Mouse (Mus musculus) heart, postnatal 0 days (tissue): ENCODE results near the gene Cyb5d1. TPM values are rescaled to one million over a fixed set of nuclear protein-coding genes. Genes with fewer than 3 reads are reported as not detected.
A peak's percentile ranks its signal among the peaks of the same experiment; 100 is the strongest.

Source experiments
- ATAC-seq: fragments of 200-750 bp; cut with Nextera tagmentation; 2 replicates; pipeline ENCODE4 v1.8.0; 2017; ENCODE audit warnings: low read depth, moderate number of reproducible peaks, moderate library complexity; ENCODE audit not compliant: insufficient read depth
- DNase-seq: peaks from one replicate; pipeline ENCODE4 v3.0.0-alpha.2; 2016; ENCODE audit warnings: low spot score
- H3K27ac ChIP-seq: fragments of 300-500 bp; sonication (generic); 2 replicates; pipeline ENCODE4 v1.5.1; 2014; ENCODE audit warnings: low read depth, mild to moderate bottlenecking
- H3K27me3 ChIP-seq: fragments of 300-500 bp; sonication (generic); 2 replicates; pipeline ENCODE4 v1.6.1; 2014; ENCODE audit warnings: low read length, mixed read lengths; ENCODE audit not compliant: control insufficient read depth, insufficient read depth
- H3K36me3 ChIP-seq: fragments of 300-500 bp; sonication (generic); replicated peaks from 2 replicates; pipeline ENCODE4 v1.6.1; 2014; ENCODE audit warnings: low read length, mixed read lengths; ENCODE audit not compliant: control insufficient read depth, insufficient read depth
- H3K4me1 ChIP-seq: fragments of 300-500 bp; sonication (generic); 2 replicates; pipeline ENCODE4 v1.6.1; 2014; ENCODE audit warnings: antibody characterized with exemption; ENCODE audit not compliant: control insufficient read depth, insufficient read depth
- H3K4me2 ChIP-seq: fragments of 300-500 bp; sonication (generic); 2 replicates; pipeline ENCODE4 v1.6.1; 2014; ENCODE audit warnings: low read depth, mild to moderate bottlenecking, low read length, moderate library complexity
- H3K4me3 ChIP-seq: fragments of 300-500 bp; sonication (generic); 2 replicates; pipeline ENCODE4 v1.5.1; 2014; ENCODE audit warnings: low read depth, low read length
- H3K9ac ChIP-seq: fragments of 300-500 bp; sonication (generic); replicated peaks from 2 replicates; pipeline ENCODE4 v1.6.1; 2014; ENCODE audit warnings: low read depth, low read length, mixed read lengths
- H3K9me3 ChIP-seq: fragments of 300-500 bp; sonication (generic); replicated peaks from 2 replicates; pipeline ENCODE4 v1.6.1; 2016; ENCODE audit warnings: low read length; ENCODE audit not compliant: control insufficient read depth
- CTCF ChIP-seq: IDR thresholded peaks from 2 replicates; pipeline ENCODE4 v1.5.1; 2016; ENCODE audit warnings: antibody characterized with exemption, control low read depth, low read depth
- EP300 ChIP-seq: IDR thresholded peaks from 2 replicates; pipeline ENCODE4 v1.6.1; 2016; ENCODE audit warnings: antibody characterized with exemption, low read depth
- WGBS: fragments of 180-500 bp; shearing (Covaris S2); extraction: QIAGEN DNeasy Blood & Tissue Kit; methylation state at CpG from one replicate; pipeline ENCODE4 v1.1.7; 2014; 5-methylcytosine and 5-hydroxymethylcytosine counted together
- polyA plus RNA-seq: library from polyadenylated mRNA; unstranded; fragments of >200 nt; fragmentation: Nextera tagmentation; extraction: Ambion mirVana; gene quantifications from 2 replicates; pipeline ENCODE4 v1.2.1, GENCODE M21; 2015
- total RNA-seq: library from RNA; depleted of rRNA; stranded (reverse); fragments of >200 nt; gene quantifications from 2 replicates; pipeline ENCODE4 v1.2.3, GENCODE M21; 2014; ENCODE audit warnings: low replicate concordance

Gene Cyb5d1
- total and polyA plus RNA-seq, 2 experiments from 2014 or later: 16.7 to 17.6 TPM

- DNase-seq (peak; percentile 86), ATAC-seq (peak; percentile 24)
- Histone ChIP-seq H3K9ac (peak overlapping the region; percentile 88), H3K4me2 (peak overlapping the region; percentile 96), H3K27me3 (no peaks in the 10 kb centered on the region), H3K4me3 (peak overlapping the region; percentile 89), H3K9me3 (no peaks in the 10 kb centered on the region), H3K4me1 (peaks cover 39% of the 10 kb centered on the region), H3K36me3 (peaks cover 24% of the 10 kb centered on the region), H3K27ac (peak overlapping the region; percentile 98)
- under 1% methylated on average over 37 of the region's 39 CpGs for WGBS
- TF ChIP-seq EP300 (0 out of 2 replicates have a peak, but pooled peaks have one; percentile 2), CTCF (no peak)
These were observed 16.2 kb upstream of the Cyb5d1 start for GRCm38 (mm10) chr11:69411538-69412203.

GRCm38 (mm10) chr11:69411073-69411535 lies 15.7 kb upstream of the Cyb5d1 start:
- no peaks in the 10 kb centered on the region for H3K9me3 ChIP-seq
- peak overlapping the region; percentile 88 for H3K9ac ChIP-seq
- TF ChIP-seq EP300 (peak; percentile 27; the same call in 1 of the 2 replicates), CTCF (no peak)
- under 1% methylated on average over 26 of the region's 26 CpGs for WGBS
- peak; percentile 96 for DNase-seq
- H3K36me3 ChIP-seq: peaks cover 30% of the 10 kb centered on the region
- peak; percentile 55 for ATAC-seq
- H3K4me3 ChIP-seq: peak overlapping the region; percentile 89
- H3K27me3 ChIP-seq: no peaks in the 10 kb centered on the region
- peak overlapping the region; percentile 96 for H3K4me2 ChIP-seq
- H3K27ac ChIP-seq: peak overlapping the region; percentile 98
- peaks cover 39% of the 10 kb centered on the region for H3K4me1 ChIP-seq

DNA sequence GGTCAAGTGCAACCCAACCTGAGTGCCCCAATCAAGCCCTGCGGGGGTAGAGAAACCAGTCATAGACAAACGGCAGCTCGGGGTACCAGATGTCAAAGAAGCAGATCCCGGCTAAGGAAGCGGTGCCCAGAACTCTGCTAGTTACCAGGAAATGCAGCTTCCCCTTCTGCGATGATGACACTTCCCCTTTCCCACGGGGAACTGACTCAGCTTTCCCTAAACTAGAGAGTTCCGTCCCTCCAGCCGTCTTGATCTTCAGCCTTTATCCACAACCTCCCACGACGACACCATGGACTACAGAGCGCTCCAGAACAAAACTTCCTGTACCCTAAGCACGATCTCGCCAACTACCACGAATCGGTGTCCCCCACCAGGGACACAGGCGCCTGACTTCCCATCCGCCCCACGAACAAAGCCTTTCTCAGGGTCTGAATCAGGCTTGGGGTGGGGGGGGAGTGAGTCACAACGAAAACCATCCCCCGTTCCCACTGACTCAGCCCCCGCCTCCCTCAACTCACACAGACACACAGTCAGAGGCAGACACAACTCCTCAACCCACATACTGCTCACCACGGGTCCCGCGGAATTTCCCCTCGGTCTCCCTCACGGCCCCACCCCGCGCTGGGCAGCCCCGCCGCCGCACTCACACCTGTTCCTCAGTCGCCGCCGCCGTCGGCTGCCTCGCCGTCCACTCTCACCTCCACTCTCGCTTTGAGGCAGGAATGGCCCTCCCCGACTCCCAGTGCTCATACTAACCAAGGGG lies 15.1 kb upstream of the Cyb5d1 start:
- H3K27me3 ChIP-seq: no peaks in the 10 kb centered on the region
- peaks cover 36% of the 10 kb centered on the region for H3K36me3 ChIP-seq
- DNase-seq (peak; percentile 75), ATAC-seq (0 out of 2 replicates have a peak, but pooled peaks have one; percentile 1)
- under 1% methylated on average over 41 of the region's 41 CpGs for WGBS
- no peaks in the 10 kb centered on the region for H3K9me3 ChIP-seq
- H3K4me2 ChIP-seq: peak overlapping the region; percentile 96
- H3K4me3 ChIP-seq: peak overlapping the region; percentile 89
- TF ChIP-seq EP300 (no peak; the same call in 1 of the 2 replicates), CTCF (no peak)
- peak overlapping the region; percentile 88 for H3K9ac ChIP-seq
- peaks cover 39% of the 10 kb centered on the region for H3K4me1 ChIP-seq
- H3K27ac ChIP-seq: peak overlapping the region; percentile 98

DNA sequence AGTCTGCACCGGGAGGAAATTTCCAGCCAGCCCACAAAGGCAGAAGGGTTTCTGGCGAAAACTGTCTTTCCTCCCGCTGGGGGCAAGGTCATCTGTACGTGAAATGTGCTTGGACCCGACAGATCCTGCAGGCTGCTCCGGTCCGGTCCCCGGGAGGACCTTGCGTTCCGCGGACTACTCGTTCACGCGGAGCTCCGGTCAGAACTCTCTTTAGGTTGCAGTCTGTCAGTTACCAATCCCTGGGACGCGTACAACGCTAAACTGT lies 14.5 kb upstream of the Cyb5d1 start:
- Histone ChIP-seq H3K4me2 (peak overlapping the region; percentile 96), H3K27ac (peak overlapping the region; percentile 98), H3K4me3 (peak overlapping the region; percentile 89), H3K9ac (peak overlapping the region; percentile 88), H3K36me3 (peaks cover 41% of the 10 kb centered on the region), H3K27me3 (no peaks in the 10 kb centered on the region), H3K9me3 (no peaks in the 10 kb centered on the region), H3K4me1 (peaks cover 38% of the 10 kb centered on the region)
- DNase-seq (no peak), ATAC-seq (no peak)
- TF ChIP-seq CTCF (no peak), EP300 (no peak)
- WGBS: 0% methylated on average over 18 of the region's 18 CpGs

GRCm38 (mm10) chr11:69409378-69410044 lies 14.1 kb upstream of the Cyb5d1 start:
- DNase-seq (peak; percentile 93), ATAC-seq (peak; percentile 57)
- Histone ChIP-seq H3K9ac (peak overlapping the region; percentile 88), H3K27ac (peak overlapping the region; percentile 98), H3K4me1 (peaks cover 33% of the 10 kb centered on the region), H3K27me3 (no peaks in the 10 kb centered on the region), H3K4me3 (peak overlapping the region; percentile 89), H3K4me2 (peak overlapping the region; percentile 96), H3K36me3 (peaks cover 46% of the 10 kb centered on the region), H3K9me3 (no peaks in the 10 kb centered on the region)
- TF ChIP-seq CTCF (no peak), EP300 (peak; percentile 54; the same call in 1 of the 2 replicates)
- WGBS: under 1% methylated on average over 42 of the region's 46 CpGs
